ENCODE assay signal across 8 mouse cellular contexts in genomic region chr14:78157660-78158059, GRCm38 (mm10).
"Had no signal": no experiment of that assay in that cellular context is flagged by ENCODE, and none has a peak within 500 bp of the region (broad histone marks: within the 10 kb centered on the region; RNA-seq: fewer than 3 reads in every experiment).

No protein-coding gene starts in this region.

- DNase-seq: liver, postnatal 0 days; lung, adult 2 months; lung, postnatal 14 days; lung, postnatal 36 days; spleen, adult 18-20 months; thymus, adult 2 months; thymus, postnatal 25 days; thymus, postnatal 4 days had no signal
